Mouse (Mus musculus) urinary bladder, adult 2 months (tissue): Measurements from ENCODE around the gene Zfp652. TPM values are rescaled to one million over a fixed set of nuclear protein-coding genes. Genes with fewer than 3 reads are reported as not detected.

Experiments used
- DNase-seq: peaks from one replicate; pipeline ENCODE4 v3.0.0; 2022; ENCODE audit warnings: low spot score
- polyA plus RNA-seq: library from polyadenylated mRNA; depleted of rRNA; stranded (reverse); fragments of >200 nt; gene quantifications from 2 replicates; pipeline ENCODE4 v1.2.3, GENCODE M21; 2012

The Zfp652 gene
- polyA plus RNA-seq, 1 experiment = 20.8 TPM

DNA sequence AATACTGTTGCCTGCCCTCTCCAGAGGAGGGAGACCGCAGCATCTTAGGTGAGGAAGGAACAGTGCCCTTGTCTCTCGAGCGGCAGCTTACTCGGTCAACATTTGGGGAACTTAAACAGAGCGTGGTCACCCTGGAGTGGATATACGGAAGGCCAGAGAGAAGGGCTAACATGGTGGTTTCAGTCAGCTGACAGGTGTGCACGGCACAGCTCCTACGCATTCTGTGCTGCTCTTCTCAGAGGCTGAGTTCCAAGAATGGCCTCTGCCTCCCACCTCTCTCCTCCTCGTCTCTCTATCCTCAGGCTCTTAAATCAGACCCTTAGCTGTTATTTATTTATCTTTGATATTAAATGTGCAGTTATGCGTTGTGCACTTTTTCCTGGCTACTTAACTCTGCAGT, 52.9 kb downstream of the Zfp652 start:
- DNase-seq = no peak

DNA sequence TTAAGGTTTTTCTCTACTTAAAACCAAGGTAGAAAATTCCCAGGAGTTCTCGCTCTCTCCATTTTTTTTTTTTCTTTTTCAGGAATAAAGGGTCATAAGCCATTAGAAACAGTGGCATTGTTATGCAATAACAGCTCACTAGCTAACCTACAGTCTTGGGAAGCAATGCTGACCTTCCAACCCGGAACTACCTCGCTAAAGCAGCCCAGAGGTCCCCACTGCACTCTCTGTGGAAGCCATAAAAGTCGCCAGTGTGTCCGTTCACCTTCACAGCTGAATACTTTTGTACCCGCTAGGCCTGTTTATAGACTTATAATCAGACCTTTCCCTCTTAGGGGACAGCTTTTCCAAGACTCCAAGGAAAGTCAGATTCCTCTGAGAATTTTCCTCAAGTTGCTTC, 55.8 kb downstream of the Zfp652 start:
- DNase-seq = no peak

GRCm38 (mm10) chr11:95769208-95769607, 56.7 kb downstream of the Zfp652 start:
- DNase-seq = no peak

- DNase-seq = no peak
Measured at GRCm38 (mm10) chr11:95770720-95771364, 58.4 kb downstream of the Zfp652 start.

DNA sequence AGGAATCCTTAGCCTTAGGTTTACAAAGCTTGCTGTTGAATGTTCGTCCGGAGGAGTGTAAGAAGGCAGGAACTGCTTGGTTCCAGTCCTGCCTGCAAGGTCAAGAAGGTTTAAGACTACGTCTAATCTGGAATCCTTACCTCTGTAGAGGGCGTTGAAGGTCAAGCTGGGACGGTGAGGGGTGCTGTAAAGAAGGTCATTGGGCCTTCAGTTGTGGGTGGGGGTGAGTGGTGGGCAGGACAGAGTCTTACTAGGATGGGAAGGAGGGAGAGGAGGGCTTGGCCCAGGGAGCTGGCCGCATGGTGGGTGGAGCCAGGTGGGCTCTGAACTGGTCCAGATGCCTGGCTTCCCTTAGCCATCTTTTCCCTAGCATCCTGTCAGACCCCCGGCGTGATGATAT, 59.2 kb downstream of the Zfp652 start:
- no peak for DNase-seq

- no peak for DNase-seq
Measured at GRCm38 (mm10) chr11:95773264-95773663, 60.8 kb downstream of the Zfp652 start.

- DNase-seq = peak; percentile 43
Measured at GRCm38 (mm10) chr11:95777323-95778297, 65.1 kb downstream of the Zfp652 start.

- no peak for DNase-seq
Measured at GRCm38 (mm10) chr11:95778831-95779251, 66.4 kb downstream of the Zfp652 start.

DNA sequence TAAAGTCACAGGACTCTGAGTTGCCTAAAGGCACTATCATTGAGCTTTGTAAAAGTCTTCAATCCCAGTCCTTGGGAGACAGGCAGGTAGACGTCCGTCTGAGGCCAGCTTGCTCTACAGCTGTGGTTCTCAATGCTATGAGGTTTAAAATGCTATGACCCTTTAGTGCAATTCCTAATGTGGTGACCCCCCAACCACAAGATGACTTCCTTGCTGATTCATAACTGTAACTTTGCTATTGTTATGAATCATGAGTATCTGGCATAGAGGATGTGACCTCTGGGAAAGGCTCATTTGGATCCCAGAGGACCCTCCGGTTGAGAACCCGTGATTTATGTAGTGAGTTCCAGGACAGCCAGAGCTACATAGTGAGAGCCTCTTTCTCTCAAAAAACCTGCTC, 66.9 kb downstream of the Zfp652 start:
- no peak for DNase-seq

DNA sequence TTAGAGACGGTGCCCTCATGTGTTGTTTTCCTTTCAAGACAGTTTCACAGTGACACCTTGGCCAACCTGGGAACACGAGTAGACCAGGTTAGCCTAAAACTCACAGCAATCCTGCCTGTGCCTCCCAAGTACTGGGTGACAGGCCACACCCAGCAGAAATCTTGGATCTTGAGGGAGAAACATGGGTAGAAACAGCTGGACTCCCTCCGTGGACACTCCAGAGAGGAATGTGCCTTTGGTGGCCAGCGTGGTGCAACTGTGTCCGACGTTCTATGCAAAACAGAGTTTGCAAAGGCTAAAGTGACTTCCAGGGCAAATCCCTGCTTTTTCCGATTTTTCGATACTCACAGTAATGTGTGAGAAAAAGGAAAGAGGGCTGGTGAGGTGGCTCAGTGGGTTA, 68.0 kb downstream of the Zfp652 start:
- no peak for DNase-seq

- no peak for DNase-seq
Measured at GRCm38 (mm10) chr11:95781557-95781956, 69.1 kb downstream of the Zfp652 start.

DNA sequence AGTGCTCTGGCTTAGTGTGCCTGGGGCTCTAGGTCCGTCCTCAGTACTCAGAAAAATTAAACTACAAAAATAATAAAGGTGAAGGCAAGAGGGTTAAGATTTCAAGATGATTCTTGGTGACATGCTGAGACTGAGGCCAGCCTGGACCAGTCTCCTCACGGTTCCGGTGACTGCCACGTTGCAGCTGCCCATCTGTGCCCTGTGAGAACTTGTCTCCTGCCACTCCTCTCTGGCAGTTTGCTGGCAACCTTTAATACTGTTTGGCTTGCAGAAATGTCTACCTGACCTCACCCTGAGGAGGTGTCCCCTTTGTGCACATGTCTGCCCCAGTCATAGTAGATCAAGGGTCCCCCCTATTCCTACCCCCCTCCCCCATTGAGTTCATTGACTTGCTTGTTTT, 71.0 kb downstream of the Zfp652 start:
- DNase-seq = no peak

DNA sequence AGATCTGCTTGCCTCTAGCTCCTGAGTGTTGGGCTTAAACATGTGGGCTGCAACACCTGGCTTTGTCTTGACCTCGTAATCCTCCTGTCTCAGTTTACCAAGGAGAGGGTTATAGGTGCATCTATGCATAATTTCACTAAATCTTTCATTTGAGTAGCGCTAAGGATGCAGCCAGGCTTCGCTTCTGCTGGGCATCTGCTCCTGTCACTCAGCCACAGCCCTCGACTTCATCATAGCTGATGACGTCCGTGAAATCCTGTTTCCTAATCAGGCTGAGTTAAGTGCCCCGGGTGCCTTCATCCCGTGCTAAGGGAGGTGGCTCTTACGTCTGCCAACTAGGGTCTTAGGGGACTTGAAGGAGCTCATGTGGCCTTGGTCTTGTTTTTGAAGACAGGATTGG, 71.5 kb downstream of the Zfp652 start:
- no peak for DNase-seq

- DNase-seq = no peak
Measured at GRCm38 (mm10) chr11:95785675-95786074, 73.2 kb downstream of the Zfp652 start.

DNA sequence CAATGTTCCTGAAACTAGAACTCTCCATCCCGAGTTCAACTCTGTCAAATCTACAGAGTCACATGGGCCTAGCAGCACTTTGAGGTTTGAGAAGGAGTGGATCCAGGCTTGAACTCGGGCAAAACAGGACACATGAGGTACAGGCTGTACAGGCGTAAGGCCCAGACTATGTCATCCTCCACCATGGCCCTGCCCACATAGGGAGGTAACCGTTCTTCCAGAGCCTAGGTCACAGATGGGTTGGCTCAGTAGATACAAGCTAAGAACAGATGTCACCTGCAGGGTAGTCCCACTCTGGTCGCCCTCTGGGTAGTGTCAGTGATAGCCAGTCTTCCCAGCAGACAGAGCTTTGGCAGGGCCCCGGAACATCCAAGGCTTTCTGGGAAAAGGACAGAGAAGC, 74.0 kb downstream of the Zfp652 start:
- no peak for DNase-seq

DNA sequence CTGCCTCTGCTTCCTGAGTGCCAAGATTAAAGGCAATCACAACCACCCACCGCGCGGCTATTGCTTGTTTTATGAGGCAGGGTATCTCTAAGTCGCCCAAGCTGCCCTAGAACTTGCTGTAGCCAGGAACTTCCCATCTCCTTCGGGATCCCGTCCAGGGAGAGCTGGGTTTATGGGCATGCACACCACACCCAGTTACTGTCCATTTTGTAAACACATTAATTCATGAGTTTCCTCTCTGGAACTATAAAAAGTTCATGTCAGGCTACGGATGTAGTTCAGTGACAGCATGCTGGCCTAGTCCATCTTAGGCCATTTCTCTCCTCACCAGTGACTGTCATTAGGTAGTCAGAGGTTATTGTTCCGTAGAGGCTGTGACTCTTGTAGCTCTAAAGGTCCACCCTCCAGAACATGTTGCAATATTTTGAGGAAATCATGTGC, 77.0 kb downstream of the Zfp652 start:
- DNase-seq = no peak

- no peak for DNase-seq
Measured at GRCm38 (mm10) chr11:95791787-95792186, 79.3 kb downstream of the Zfp652 start.

GRCm38 (mm10) chr11:95792950-95793509, 80.6 kb downstream of the Zfp652 start:
- no peak for DNase-seq

- DNase-seq = no peak
Measured at GRCm38 (mm10) chr11:95794201-95794600, 81.7 kb downstream of the Zfp652 start.

DNA sequence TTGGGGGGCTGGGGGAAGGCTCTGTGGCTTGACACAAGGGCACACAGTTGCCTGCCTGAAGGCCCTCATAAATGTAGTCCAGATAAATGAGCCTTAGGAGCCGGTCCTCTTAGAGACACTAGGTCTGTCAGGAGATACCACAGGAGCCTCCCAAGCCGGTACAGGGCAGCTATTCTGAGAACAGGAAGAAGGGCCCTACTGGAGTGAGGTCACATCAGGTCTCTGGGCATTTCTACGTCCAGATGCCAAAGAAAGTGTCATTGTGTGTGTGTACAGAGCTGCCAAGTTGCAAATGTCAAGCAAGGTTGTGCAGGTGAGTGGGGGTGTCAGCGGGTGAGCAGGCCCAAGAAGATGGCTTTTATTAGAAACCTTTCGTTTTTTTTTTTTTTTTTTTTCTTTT, 83.1 kb downstream of the Zfp652 start:
- no peak for DNase-seq

DNA sequence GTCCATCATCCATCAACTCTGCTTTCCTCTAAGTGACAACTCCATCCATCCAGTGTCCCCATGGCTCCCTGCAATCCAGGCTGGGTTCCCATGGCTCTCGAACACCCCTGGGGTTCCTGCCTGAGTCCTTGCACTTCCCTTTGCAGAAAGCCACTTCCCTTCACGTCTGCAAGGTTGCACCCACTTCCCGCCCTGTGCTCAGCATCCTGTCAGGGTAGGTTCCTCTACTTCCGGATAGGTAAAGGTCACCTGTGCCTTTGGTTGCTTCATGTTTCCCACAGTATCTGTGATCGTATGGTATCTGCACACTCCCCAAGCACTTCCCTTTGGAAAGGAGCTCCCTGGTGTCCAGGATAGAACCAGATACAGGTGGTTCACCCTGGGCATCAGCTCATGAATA, 92.5 kb downstream of the Zfp652 start:
- DNase-seq = no peak

- DNase-seq = no peak
Measured at GRCm38 (mm10) chr11:95805527-95805926, 93.1 kb downstream of the Zfp652 start.

DNA sequence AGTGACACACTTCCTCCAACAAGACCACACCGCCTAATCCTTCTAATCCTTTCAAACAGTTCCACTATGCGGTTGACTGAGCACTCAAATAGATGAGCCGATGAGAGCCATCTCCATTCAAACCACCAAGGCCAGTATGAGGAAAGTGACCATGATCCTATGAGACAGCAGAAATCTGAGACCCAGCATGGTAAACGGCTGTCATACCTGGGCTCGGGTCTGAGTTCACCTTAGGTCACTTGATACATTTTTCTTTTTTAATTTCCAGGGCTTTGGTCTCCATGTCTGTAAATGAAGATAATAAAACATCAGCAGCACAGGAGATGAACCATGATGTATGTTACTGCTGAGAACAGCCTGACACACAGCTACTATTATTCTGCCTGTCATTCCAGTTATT, 95.4 kb downstream of the Zfp652 start:
- DNase-seq = no peak
